Mouse (Mus musculus) kidney, adult 2 months (tissue): ENCODE data around the gene Atf4.

Experiments used
- CTCF ChIP-seq: fragments of 200-500 bp; conservative IDR thresholded peaks from 2 replicates; pipeline ENCODE4 v1.5.1; 2011; ENCODE audit warnings: low read depth, mild to moderate bottlenecking, control low read depth, low read length, moderate library complexity, mixed read lengths; ENCODE audit not compliant: insufficient read depth, insufficient read length
- POLR2A ChIP-seq: fragments of 200-500 bp; IDR thresholded peaks from one replicate; pipeline ENCODE4 v1.6.1; 2011; ENCODE audit warnings: low read depth, low read length, control low read depth

DNA sequence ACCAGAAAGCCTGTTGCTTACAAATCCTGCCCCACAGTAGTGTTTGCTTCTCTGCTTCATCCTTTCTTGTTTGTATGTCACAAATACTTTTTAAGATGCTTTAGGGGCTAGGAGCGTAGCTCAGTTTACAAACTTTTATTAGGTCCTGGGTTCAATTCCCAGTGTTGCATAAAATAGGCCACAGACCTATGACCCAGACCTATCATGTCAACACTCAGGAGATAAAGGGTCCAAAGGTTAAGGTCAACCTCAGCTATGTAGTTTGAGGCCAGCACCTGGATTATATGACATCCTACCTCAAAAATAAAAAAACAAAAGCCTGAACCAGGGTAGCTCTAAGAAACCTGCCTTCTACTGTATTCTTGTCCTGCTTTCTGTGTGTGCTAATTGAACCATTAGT is 6.4 kb upstream of the Atf4 start:
- TF ChIP-seq CTCF (no peak), POLR2A (no peak)
